Mouse (Mus musculus) intestine, embryonic 14.5 days (tissue): Measurements from ENCODE around the gene Ugt1a10. TPM values are rescaled to one million over a fixed set of nuclear protein-coding genes. Genes with fewer than 3 reads are reported as not detected.
A peak's percentile ranks its signal among the peaks of the same experiment; 100 is the strongest.

Source experiments
- ATAC-seq: fragments of 200-750 bp; cut with Nextera tagmentation; replicated peaks from 2 replicates; pipeline ENCODE4 v1.8.0; 2017; ENCODE audit warnings: low read depth, moderate number of reproducible peaks, moderate TSS enrichment, moderate library complexity; ENCODE audit not compliant: low FRiP score, low TSS enrichment
- DNase-seq: peaks from one replicate; pipeline ENCODE4 v3.0.0-alpha.2; 2018; ENCODE audit warnings: low spot score
- H3K27ac ChIP-seq: fragments of 300-500 bp; sonication (generic); 2 replicates; pipeline ENCODE4 v1.5.1; 2014; ENCODE audit warnings: low read depth, mild to moderate bottlenecking, control low read depth
- H3K27me3 ChIP-seq: fragments of 300-500 bp; sonication (generic); replicated peaks from 2 replicates; pipeline ENCODE4 v1.6.1; 2014; ENCODE audit warnings: low read length, control low read depth; ENCODE audit not compliant: control insufficient read depth, insufficient read depth
- H3K36me3 ChIP-seq: fragments of 300-500 bp; sonication (generic); 2 replicates; pipeline ENCODE4 v1.6.1; 2014; ENCODE audit warnings: low read length, control low read depth; ENCODE audit not compliant: control insufficient read depth, insufficient read depth
- H3K4me1 ChIP-seq: fragments of 300-500 bp; sonication (generic); replicated peaks from 2 replicates; pipeline ENCODE4 v1.6.1; 2014; ENCODE audit warnings: low read length, control low read depth, mixed read lengths; ENCODE audit not compliant: control insufficient read depth, insufficient read depth
- H3K4me2 ChIP-seq: fragments of 300-500 bp; sonication (generic); 2 replicates; pipeline ENCODE4 v1.6.1; 2014; ENCODE audit warnings: low read length
- H3K4me3 ChIP-seq: fragments of 300-500 bp; sonication (generic); 2 replicates; pipeline ENCODE4 v1.5.1; 2014; ENCODE audit warnings: low read depth, low read length, control low read depth, mixed read lengths
- H3K9ac ChIP-seq: fragments of 300-500 bp; sonication (generic); 2 replicates; pipeline ENCODE4 v1.6.1; 2014; ENCODE audit warnings: mild to moderate bottlenecking, low read length
- H3K9me3 ChIP-seq: fragments of 300-500 bp; sonication (generic); 2 replicates; pipeline ENCODE4 v1.6.1; 2016; ENCODE audit warnings: low read length, control low read depth; ENCODE audit not compliant: control insufficient read depth
- WGBS: fragments of 180-500 bp; shearing (Covaris S2); extraction: QIAGEN DNeasy Blood & Tissue Kit; methylation state at CpG from one replicate; pipeline ENCODE4 v1.1.7; 2014; 5-methylcytosine and 5-hydroxymethylcytosine counted together
- polyA plus RNA-seq: library from polyadenylated mRNA; unstranded; fragments of >200 nt; fragmentation: Nextera tagmentation; extraction: Ambion mirVana; gene quantifications from 2 replicates; pipeline ENCODE4 v1.2.1, GENCODE M21; 2014

The Ugt1a10 gene
- polyA plus RNA-seq, 1 experiment from 2014 or later = not detected

GRCm38 (mm10) chr1:88211812-88212211, 156.6 kb downstream of the Ugt1a10 start, which contains the start of gene Ugt1a1:
TSS of gene Ugt1a1 (plus strand) at chr1:88211959.
- no peaks in the 10 kb centered on the region for H3K4me1 ChIP-seq
- no peak within 1 kb of the TSS for H3K9ac ChIP-seq
- peak; percentile 65 for DNase-seq
- H3K36me3 ChIP-seq = no peaks in the 10 kb centered on the region
- H3K9me3 ChIP-seq = peaks cover 46% of the 10 kb centered on the region
- no peak within 1 kb of the TSS for H3K4me2 ChIP-seq
- H3K4me3 ChIP-seq = no peak within 1 kb of the TSS
- ATAC-seq = peak; percentile 14
- 67% methylated on average over 8 of the region's 8 CpGs for WGBS
- H3K27me3 ChIP-seq = no peaks in the 10 kb centered on the region
- no peak within 1 kb of the TSS for H3K27ac ChIP-seq

DNA sequence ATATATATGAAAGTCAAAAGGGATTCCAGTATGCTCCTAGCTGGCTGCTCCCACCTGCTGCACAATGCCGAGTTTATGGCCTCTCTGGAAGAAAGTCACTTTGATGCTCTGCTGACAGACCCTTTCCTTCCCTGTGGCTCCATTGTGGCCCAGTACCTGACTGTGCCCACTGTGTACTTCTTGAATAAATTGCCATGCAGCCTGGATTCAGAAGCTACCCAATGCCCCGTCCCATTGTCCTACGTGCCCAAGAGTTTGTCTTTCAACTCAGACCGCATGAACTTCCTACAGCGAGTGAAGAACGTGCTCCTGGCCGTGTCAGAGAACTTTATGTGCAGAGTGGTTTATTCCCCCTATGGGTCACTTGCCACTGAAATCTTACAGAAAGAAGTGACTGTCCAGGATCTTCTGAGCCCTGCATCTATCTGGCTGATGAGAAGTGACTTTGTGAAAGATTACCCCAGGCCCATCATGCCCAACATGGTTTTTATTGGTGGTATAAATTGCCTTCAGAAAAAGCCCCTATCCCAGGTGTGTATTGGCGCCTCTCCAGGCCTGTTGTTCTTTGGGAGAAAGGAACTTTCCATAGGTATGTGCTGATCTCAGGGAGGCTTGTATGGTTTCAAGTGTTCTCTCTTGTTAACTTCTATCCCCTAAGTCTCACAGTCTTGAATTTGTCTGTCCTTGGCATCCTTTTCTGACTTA, 157.3 kb downstream of the Ugt1a10 start:
- no peaks in the 10 kb centered on the region for H3K4me1 ChIP-seq
- H3K4me3 ChIP-seq = no peak overlapping the region
- no peaks in the 10 kb centered on the region for H3K27me3 ChIP-seq
- peaks cover 51% of the 10 kb centered on the region for H3K9me3 ChIP-seq
- H3K4me2 ChIP-seq = no peak overlapping the region
- no peak for ATAC-seq
- WGBS = 60% methylated on average over 8 of the region's 8 CpGs
- no peak overlapping the region for H3K27ac ChIP-seq
- peak; percentile 52 for DNase-seq
- no peak overlapping the region for H3K9ac ChIP-seq
- H3K36me3 ChIP-seq = no peaks in the 10 kb centered on the region

DNA sequence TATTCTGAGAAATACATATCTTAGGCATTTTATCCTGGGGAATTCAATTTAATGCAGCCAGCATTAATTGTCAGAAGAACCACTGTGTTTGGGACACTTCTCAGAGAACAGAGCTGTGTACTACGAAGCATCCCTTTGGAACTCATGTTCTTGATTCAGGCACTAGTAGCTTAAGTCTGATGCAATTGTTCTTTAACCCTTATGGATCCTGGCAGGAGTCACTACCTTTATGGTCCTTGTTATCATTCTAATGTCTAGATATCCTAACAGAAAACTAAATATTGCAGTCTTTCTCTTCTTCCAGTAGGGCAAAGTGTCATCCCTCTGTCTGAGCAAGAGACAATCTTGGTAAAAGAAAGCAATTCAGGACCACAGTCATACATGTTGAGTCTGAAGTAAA, 157.9 kb downstream of the Ugt1a10 start:
- Histone ChIP-seq H3K4me2 (no peak overlapping the region), H3K4me1 (no peaks in the 10 kb centered on the region), H3K27me3 (no peaks in the 10 kb centered on the region), H3K36me3 (no peaks in the 10 kb centered on the region), H3K27ac (no peak overlapping the region), H3K9ac (no peak overlapping the region), H3K9me3 (peaks cover 53% of the 10 kb centered on the region), H3K4me3 (no peak overlapping the region)
- 73% methylated on average over 1 of the region's 1 CpGs for WGBS
- no peak for DNase-seq
- ATAC-seq = no peak

DNA sequence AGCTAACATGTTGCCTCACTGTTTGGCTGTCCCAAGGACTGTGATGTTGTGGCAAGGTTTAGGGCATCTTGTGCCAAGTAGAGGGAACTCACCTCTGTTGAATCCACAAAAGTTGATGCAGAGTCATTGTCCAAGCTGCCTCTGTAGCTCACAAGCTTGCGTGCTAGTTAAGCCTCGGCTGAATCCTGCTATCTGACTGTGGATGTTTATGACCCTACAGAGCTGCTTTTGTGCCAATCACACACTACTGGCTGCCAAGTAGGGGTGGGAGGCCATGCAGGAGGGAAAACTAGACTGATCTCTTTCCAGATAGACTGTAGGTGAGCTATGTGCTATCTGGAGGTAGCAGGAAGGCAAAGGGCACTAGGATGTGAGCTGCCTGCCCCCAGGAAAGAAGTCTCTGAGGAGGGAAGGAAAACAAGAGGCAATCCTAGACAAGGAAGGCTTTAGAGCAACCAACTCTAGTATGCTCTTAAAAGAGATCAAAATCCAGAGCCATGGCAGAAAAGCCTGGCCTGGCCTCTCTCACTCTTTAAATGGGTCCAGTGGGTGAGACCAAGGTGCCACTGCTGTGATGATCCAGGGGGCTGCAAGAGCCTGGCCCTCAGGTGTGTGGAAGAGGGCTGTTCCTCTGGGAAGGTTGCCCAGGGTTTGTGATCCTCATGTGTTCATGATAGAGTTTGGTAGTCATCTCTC, 158.7 kb downstream of the Ugt1a10 start:
- no peak overlapping the region for H3K9ac ChIP-seq
- 0 out of 2 replicates have a peak, but pooled peaks have one; percentile 7 for ATAC-seq
- H3K27ac ChIP-seq = no peak overlapping the region
- no peak overlapping the region for H3K4me2 ChIP-seq
- WGBS = 79% methylated on average over 2 of the region's 2 CpGs
- no peaks in the 10 kb centered on the region for H3K27me3 ChIP-seq
- peak; percentile 62 for DNase-seq
- H3K4me3 ChIP-seq = no peak overlapping the region
- peaks cover 53% of the 10 kb centered on the region for H3K9me3 ChIP-seq
- no peaks in the 10 kb centered on the region for H3K36me3 ChIP-seq
- H3K4me1 ChIP-seq = no peaks in the 10 kb centered on the region

DNA sequence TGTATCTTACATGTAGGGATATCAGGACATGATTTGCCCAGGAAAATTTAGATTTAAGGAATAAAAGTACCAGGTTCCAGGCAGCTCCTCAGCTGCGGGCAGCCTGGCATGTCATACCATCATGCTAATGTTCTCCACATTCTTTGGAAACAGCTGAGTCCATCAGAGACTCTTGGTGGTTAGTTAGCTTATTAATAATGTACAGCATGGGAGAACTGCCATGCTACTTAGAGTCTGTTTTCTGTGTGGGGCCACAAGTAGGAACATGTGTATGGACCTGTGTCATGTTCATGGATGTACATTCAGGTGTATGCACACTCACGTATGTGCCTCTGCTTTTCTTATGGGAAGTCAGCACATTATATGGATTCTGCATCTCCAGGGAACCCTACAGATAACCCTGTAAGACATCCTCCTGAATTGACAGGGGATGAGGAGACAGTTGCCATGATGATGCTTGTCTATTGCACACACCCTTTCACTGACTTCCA, 159.3 kb downstream of the Ugt1a10 start:
- peaks cover 53% of the 10 kb centered on the region for H3K9me3 ChIP-seq
- no peak for DNase-seq
- H3K27me3 ChIP-seq = no peaks in the 10 kb centered on the region
- WGBS = 78% methylated on average over 2 of the region's 2 CpGs
- H3K36me3 ChIP-seq = no peaks in the 10 kb centered on the region
- no peak overlapping the region for H3K4me3 ChIP-seq
- H3K27ac ChIP-seq = no peak overlapping the region
- no peaks in the 10 kb centered on the region for H3K4me1 ChIP-seq
- no peak overlapping the region for H3K9ac ChIP-seq
- no peak overlapping the region for H3K4me2 ChIP-seq
- no peak for ATAC-seq

DNA sequence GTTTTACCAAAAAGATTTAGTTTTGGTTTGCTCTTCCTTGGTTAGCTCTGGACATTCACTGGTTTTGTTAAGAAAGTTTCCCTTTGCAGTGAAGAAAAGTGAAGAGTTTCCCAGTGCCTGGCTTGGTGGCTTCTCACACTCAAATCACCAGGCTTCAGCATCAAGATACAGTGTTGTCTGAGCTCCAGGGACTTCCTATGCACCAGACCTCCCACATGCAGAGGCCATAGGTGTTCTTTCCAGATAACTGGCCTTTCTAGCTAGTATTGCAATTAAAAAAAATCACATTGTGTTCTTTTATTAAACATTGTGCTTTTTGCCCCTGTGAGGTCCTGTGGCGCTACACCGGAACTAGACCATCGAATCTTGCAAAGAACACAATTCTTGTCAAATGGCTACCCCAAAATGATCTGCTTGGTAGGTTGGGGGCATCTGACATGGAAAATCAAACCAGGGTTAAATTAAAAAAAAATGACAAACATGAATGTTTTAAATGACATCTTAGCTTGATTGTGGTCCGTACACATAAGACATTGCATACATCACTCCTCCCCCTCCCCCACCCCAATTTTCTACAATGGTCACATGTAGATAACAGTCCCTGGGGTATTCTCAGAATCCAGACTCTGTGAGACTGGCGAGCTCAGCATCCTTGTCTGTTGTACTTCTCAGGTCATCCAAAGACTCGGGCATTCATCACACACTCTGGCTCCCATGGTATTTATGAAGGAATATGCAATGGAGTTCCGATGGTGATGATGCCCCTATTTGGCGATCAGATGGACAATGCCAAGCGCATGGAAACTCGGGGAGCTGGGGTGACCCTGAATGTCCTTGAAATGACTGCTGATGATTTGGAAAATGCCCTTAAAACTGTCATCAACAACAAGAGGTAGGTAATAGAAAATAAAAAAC, 160.5 kb downstream of the Ugt1a10 start:
- H3K27me3 ChIP-seq = no peaks in the 10 kb centered on the region
- no peak for ATAC-seq
- H3K9me3 ChIP-seq = peaks cover 53% of the 10 kb centered on the region
- H3K27ac ChIP-seq = no peak overlapping the region
- H3K4me2 ChIP-seq = no peak overlapping the region
- no peak overlapping the region for H3K9ac ChIP-seq
- H3K4me3 ChIP-seq = no peak overlapping the region
- DNase-seq = no peak
- WGBS = 72% methylated on average over 10 of the region's 10 CpGs
- H3K4me1 ChIP-seq = no peaks in the 10 kb centered on the region
- no peaks in the 10 kb centered on the region for H3K36me3 ChIP-seq

DNA sequence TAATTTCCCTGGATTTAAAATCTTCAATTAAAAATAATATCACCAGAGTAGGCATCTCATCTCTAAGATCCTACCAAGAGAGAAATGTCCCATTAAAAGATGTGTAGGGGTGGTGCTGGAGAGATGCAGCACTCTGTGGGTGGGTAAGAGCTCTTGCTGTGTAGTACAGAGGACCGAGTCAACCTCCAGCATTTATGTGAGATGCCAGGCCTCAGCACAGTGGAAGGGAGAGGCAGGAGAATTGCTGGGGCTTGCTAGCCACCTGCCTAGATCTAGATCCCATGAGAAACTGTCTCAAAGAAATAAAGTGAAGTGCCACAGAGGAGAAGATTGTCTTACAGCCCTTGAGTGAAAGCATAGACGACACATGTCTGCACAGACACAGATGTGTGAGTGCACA, 161.4 kb downstream of the Ugt1a10 start:
- H3K27ac ChIP-seq = no peak overlapping the region
- H3K4me2 ChIP-seq = no peak overlapping the region
- DNase-seq = no peak
- peaks cover 50% of the 10 kb centered on the region for H3K9me3 ChIP-seq
- no peak overlapping the region for H3K4me3 ChIP-seq
- ATAC-seq = no peak
- WGBS = 61% methylated on average over 2 of the region's 2 CpGs
- no peaks in the 10 kb centered on the region for H3K36me3 ChIP-seq
- H3K4me1 ChIP-seq = no peaks in the 10 kb centered on the region
- no peaks in the 10 kb centered on the region for H3K27me3 ChIP-seq
- H3K9ac ChIP-seq = no peak overlapping the region

DNA sequence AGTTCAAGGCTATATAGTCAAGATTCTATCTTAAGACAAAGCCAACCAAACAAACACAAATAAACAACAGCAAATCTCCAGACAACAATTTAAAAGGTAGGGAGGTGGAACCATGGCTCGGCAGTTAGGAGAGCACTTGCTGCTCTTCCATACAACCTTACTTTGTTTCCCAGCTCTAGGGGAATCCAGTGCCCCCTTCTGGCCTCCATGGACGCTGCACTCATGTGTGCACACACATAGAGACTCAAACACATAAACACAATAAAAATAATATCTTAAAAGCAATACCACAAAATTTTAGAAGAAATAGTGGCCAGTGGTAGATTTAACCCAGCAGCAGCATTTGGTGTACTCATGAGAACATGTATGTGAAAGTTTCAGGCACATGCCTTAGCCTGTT, 162.0 kb downstream of the Ugt1a10 start:
- Histone ChIP-seq H3K9me3 (peaks cover 47% of the 10 kb centered on the region), H3K4me2 (no peak overlapping the region), H3K9ac (no peak overlapping the region), H3K4me1 (no peaks in the 10 kb centered on the region), H3K4me3 (no peak overlapping the region), H3K27me3 (no peaks in the 10 kb centered on the region), H3K27ac (no peak overlapping the region), H3K36me3 (no peaks in the 10 kb centered on the region)
- WGBS = 62% methylated on average over 2 of the region's 2 CpGs
- ATAC-seq (no peak), DNase-seq (no peak)
